Mouse (Mus musculus): ENCODE measurements around the gene Cwc22. TPM values are rescaled to one million over a fixed set of nuclear protein-coding genes. Genes with fewer than 3 reads are reported as not detected.

The Cwc22 gene
- total RNA-seq, 2 experiments from 2014 or later = 23.1 to 27.4 TPM

- no peak for DNase-seq (ENCODE audit: low spot score in 2 of 2)
Measured at GRCm38 (mm10) chr2:77971361-77971760, 25.2 kb upstream of the Cwc22 start.

- DNase-seq (ENCODE audit: low spot score in 2 of 2) = no peak
Measured at GRCm38 (mm10) chr2:77970556-77970955, 24.4 kb upstream of the Cwc22 start.

- DNase-seq (ENCODE audit: low spot score in 2 of 2) = no peak
Measured at GRCm38 (mm10) chr2:77969956-77970355, 23.8 kb upstream of the Cwc22 start.

GRCm38 (mm10) chr2:77962450-77963193 is 16.4 kb upstream of the Cwc22 start:
- no peak for DNase-seq (ENCODE audit: low spot score in 2 of 2)

GRCm38 (mm10) chr2:77961256-77961655 is 15.1 kb upstream of the Cwc22 start:
- DNase-seq (ENCODE audit: low spot score in 2 of 2) = no peak

GRCm38 (mm10) chr2:77960711-77961110 is 14.5 kb upstream of the Cwc22 start:
- DNase-seq (ENCODE audit: low spot score in 2 of 2) = no peak

- no peak for DNase-seq (ENCODE audit: low spot score in 2 of 2)
Measured at GRCm38 (mm10) chr2:77959341-77959740, 13.2 kb upstream of the Cwc22 start.

- no peak for DNase-seq (ENCODE audit: low spot score in 2 of 2)
Measured at GRCm38 (mm10) chr2:77951415-77951913, 5.3 kb upstream of the Cwc22 start.

GRCm38 (mm10) chr2:77950111-77950510 is 3.9 kb upstream of the Cwc22 start:
- no peak for DNase-seq (ENCODE audit: low spot score in 2 of 2)

GRCm38 (mm10) chr2:77949521-77949920 is 3.3 kb upstream of the Cwc22 start:
- no peak for DNase-seq (ENCODE audit: low spot score in 2 of 2)

- DNase-seq (ENCODE audit: low spot score in 2 of 2) = no peak
Measured at GRCm38 (mm10) chr2:77948921-77949320, 2.7 kb upstream of the Cwc22 start.

- no peak for DNase-seq (ENCODE audit: low spot score in 2 of 2)
Measured at GRCm38 (mm10) chr2:77948126-77948525, 2.0 kb upstream of the Cwc22 start.

- DNase-seq (ENCODE audit: low spot score in 2 of 2) = no peak
Measured at GRCm38 (mm10) chr2:77947161-77947870, 1.1 kb upstream of the Cwc22 start.

GRCm38 (mm10) chr2:77944860-77945595 is 1.1 kb downstream of the Cwc22 start:
- DNase-seq (ENCODE audit: low spot score in 2 of 2) = no peak

- no peak for DNase-seq (ENCODE audit: low spot score in 2 of 2)
Measured at GRCm38 (mm10) chr2:77944281-77944680, 1.9 kb downstream of the Cwc22 start.

GRCm38 (mm10) chr2:77941944-77942343 is 4.2 kb downstream of the Cwc22 start:
- DNase-seq (ENCODE audit: low spot score in 2 of 2) = no peak

GRCm38 (mm10) chr2:77938317-77938716 is 7.9 kb downstream of the Cwc22 start:
- DNase-seq (ENCODE audit: low spot score in 2 of 2) = no peak

- DNase-seq (ENCODE audit: low spot score in 2 of 2) = no peak
Measured at GRCm38 (mm10) chr2:77937818-77938217, 8.4 kb downstream of the Cwc22 start.

GRCm38 (mm10) chr2:77934138-77934537 is 12.0 kb downstream of the Cwc22 start:
- DNase-seq (ENCODE audit: low spot score in 2 of 2) = no peak

GRCm38 (mm10) chr2:77933630-77934029 is 12.5 kb downstream of the Cwc22 start:
- DNase-seq (ENCODE audit: low spot score in 2 of 2) = peak in 1 of 2 experiments; percentile 84

GRCm38 (mm10) chr2:77931958-77932357 is 14.2 kb downstream of the Cwc22 start:
- DNase-seq (ENCODE audit: low spot score in 2 of 2) = no peak

GRCm38 (mm10) chr2:77928352-77928751 is 17.8 kb downstream of the Cwc22 start:
- no peak for DNase-seq (ENCODE audit: low spot score in 2 of 2)

Measured in layer of hippocampus, postnatal 14 days (tissue).